Mouse (Mus musculus): ENCODE results near the gene Zfp628. TPM values are rescaled to one million over a fixed set of nuclear protein-coding genes. Genes with fewer than 3 reads are reported as not detected.
A peak's percentile ranks its signal among the peaks of the same experiment; 100 is the strongest.

The Zfp628 gene
- polyA plus RNA-seq, 1 experiment, result 9.0 TPM

DNA sequence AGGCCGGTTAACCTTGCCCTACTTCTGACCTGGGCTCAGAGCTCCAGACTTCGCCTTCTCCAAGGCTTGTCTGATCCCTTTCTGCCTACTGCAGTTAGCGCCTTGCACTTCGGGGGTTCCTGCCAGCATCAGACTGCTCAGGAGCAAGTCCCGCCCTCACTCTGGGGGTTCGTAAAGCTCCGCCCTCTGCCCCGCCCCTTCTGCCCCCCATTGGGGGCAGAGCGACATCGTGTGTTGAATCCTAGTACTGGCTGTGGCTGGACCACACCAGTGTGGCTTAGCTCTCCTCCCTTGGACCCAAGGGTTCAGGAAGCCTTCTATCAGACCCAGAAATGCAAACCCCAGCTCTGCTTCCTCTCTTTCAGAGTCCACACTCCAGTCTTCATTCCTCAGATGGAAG lies 49.3 kb downstream of the Zfp628 start, which contains the start of gene Sbk2:
Sbk2 (minus strand) TSS at position 135 of the 400 bp plus-strand sequence.
- no peaks in the 10 kb centered on the region for H3K79me3 ChIP-seq (ENCODE audit: low read depth)
- no peak within 1 kb of the TSS for H3ac ChIP-seq (ENCODE audit: control insufficient read depth, insufficient read length, low read depth)
- TF ChIP-seq CTCF (IDR thresholded peaks at IDR 0.05; ENCODE audit: control insufficient read depth, insufficient read depth, insufficient read length) (peak; percentile 48), FOSL1 (IDR thresholded peaks at IDR 0.05; ENCODE audit: insufficient read depth, low read length, poor library complexity, severe bottlenecking) (no peak)
- H3K27me3 ChIP-seq (ENCODE audit: control insufficient read depth, insufficient read depth, insufficient read length), result peaks cover 11% of the 10 kb centered on the region
- no peak within 1 kb of the TSS for H3K4me3 ChIP-seq (ENCODE audit: insufficient read depth, poor library complexity, severe bottlenecking)
- no peaks in the 10 kb centered on the region for H3K79me2 ChIP-seq (ENCODE audit: control insufficient read depth, insufficient read depth)
- H3K36me3 ChIP-seq (ENCODE audit: control insufficient read depth, insufficient read depth), result no peaks in the 10 kb centered on the region

DNA sequence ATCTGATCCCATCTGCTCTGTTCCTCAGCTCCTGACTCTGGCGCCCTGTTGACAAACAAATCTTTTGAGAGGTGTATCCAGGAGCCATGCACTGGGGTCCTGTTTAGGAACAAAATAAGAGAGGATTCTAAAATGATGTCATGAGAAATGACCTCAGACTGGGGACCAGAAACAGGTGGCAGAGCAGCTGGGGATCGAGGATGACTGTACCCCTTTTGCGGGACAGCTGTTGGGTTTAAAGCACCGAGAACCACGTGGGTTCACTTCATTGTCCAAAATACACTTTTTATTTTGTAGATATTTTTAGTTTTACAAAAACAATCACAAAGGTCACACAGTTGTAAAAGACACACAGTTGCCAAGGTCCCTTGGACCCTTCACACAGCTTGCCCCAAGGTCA lies 50.0 kb downstream of the Zfp628 start:
- peak; percentile 61 for TF ChIP-seq MYOD1 (IDR thresholded peaks at IDR 0.05; ENCODE audit: control insufficient read depth, insufficient read length, low read depth)
- TF ChIP-seq USF1 (IDR thresholded peaks at IDR 0.05; ENCODE audit: low read depth), result no peak
- H3K79me2 ChIP-seq (ENCODE audit: control insufficient read depth, insufficient read depth), result no peaks in the 10 kb centered on the region
- no peaks in the 10 kb centered on the region for H3K79me3 ChIP-seq (ENCODE audit: low read depth)
- H3K36me3 ChIP-seq (ENCODE audit: control insufficient read depth, insufficient read depth), result no peaks in the 10 kb centered on the region
- H3K27me3 ChIP-seq (ENCODE audit: control insufficient read depth, insufficient read depth, insufficient read length), result peaks cover 11% of the 10 kb centered on the region
- no peak overlapping the region for H3ac ChIP-seq (ENCODE audit: control insufficient read depth, insufficient read length, low read depth)
- H3K4me3 ChIP-seq (ENCODE audit: insufficient read depth, poor library complexity, severe bottlenecking), result no peak overlapping the region

DNA sequence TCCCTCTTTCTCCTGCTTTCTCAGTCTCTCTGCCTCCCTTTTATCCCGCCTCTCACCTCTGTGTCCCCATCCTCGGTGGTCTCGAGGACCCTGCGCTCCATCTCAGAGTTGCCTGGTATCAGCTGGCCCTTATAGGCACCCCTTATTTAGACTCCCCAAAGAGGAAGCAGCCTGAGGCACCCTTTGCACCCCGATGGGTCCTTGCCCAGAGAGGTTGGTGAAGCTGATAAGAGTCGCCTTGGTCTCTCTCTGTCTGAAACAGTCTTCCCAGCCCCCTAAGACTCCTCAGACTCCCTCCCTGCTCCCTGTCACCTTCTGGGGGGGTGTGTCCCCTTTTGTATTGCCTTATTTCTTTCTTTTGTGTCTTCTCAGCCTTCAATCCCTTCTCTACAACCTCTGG lies 56.1 kb downstream of the Zfp628 start, which contains the start of gene Sbk3:
Sbk3 (minus strand) TSS at position 101 of the 400 bp plus-strand sequence.
- no peak within 1 kb of the TSS for H3ac ChIP-seq (ENCODE audit: control insufficient read depth, insufficient read length, low read depth)
- no peak for TF ChIP-seq CTCF (IDR thresholded peaks at IDR 0.05; ENCODE audit: control insufficient read depth, insufficient read depth, insufficient read length)
- TF ChIP-seq MYOD1 (IDR thresholded peaks at IDR 0.05; ENCODE audit: control insufficient read depth, insufficient read length, low read depth), result no peak
- TF ChIP-seq CEBPB (IDR thresholded peaks at IDR 0.05; ENCODE audit: low read depth), result no peak
- TF ChIP-seq MAX (IDR thresholded peaks at IDR 0.05), result no peak
- TF ChIP-seq FOSL1 (IDR thresholded peaks at IDR 0.05; ENCODE audit: insufficient read depth, low read length, poor library complexity, severe bottlenecking), result no peak
- TF ChIP-seq MYOG (IDR thresholded peaks at IDR 0.05; ENCODE audit: control insufficient read depth, extremely low read depth, insufficient read length), result no peak
- TF ChIP-seq USF1 (IDR thresholded peaks at IDR 0.05; ENCODE audit: low read depth), result no peak
- H3K27me3 ChIP-seq (ENCODE audit: control insufficient read depth, insufficient read depth, insufficient read length), result peaks cover 7% of the 10 kb centered on the region
- no peak within 1 kb of the TSS for H3K4me3 ChIP-seq (ENCODE audit: insufficient read depth, poor library complexity, severe bottlenecking)
- H3K79me3 ChIP-seq (ENCODE audit: low read depth), result no peaks in the 10 kb centered on the region
- H3K79me2 ChIP-seq (ENCODE audit: control insufficient read depth, insufficient read depth), result no peaks in the 10 kb centered on the region
- H3K36me3 ChIP-seq (ENCODE audit: control insufficient read depth, insufficient read depth), result no peaks in the 10 kb centered on the region

Other genes with a start within 250 kb of the Zfp628 start
- 110 TPM for gene Hspbp1, start 230.1 kb upstream of the Zfp628 start, polyA plus RNA-seq (2012; fragmentation: generic; extraction: Trizol)
- gene Brsk1, start 224.6 kb upstream of the Zfp628 start, polyA plus RNA-seq (2012; fragmentation: generic; extraction: Trizol), result 15.3 TPM
- gene Tmem150b, start 190.0 kb upstream of the Zfp628 start, polyA plus RNA-seq (2012; fragmentation: generic; extraction: Trizol), result 0.07 TPM
- 12.7 TPM for gene Kmt5c, start 175.1 kb upstream of the Zfp628 start, polyA plus RNA-seq (2012; fragmentation: generic; extraction: Trizol)
- 0.26 TPM for gene Cox6b2, start 162.1 kb upstream of the Zfp628 start, polyA plus RNA-seq (2012; fragmentation: generic; extraction: Trizol)
- not detected for gene Fam71e2, start 143.9 kb upstream of the Zfp628 start, polyA plus RNA-seq (2012; fragmentation: generic; extraction: Trizol)
- gene Il11, start 132.4 kb upstream of the Zfp628 start, polyA plus RNA-seq (2012; fragmentation: generic; extraction: Trizol), result 1.3 TPM
- 0.84 TPM for gene Tmem190, start 132.3 kb upstream of the Zfp628 start, polyA plus RNA-seq (2012; fragmentation: generic; extraction: Trizol)
- 22.9 TPM for gene Tmem238, start 125.6 kb upstream of the Zfp628 start, polyA plus RNA-seq (2012; fragmentation: generic; extraction: Trizol)
- gene Rpl28, start 122.3 kb upstream of the Zfp628 start, polyA plus RNA-seq (2012; fragmentation: generic; extraction: Trizol), result 3,556 TPM
- gene Ube2s, start 102.6 kb upstream of the Zfp628 start, polyA plus RNA-seq (2012; fragmentation: generic; extraction: Trizol), result 599 TPM
- gene Shisa7, start 70.5 kb upstream of the Zfp628 start, polyA plus RNA-seq (2012; fragmentation: generic; extraction: Trizol), result not detected
- gene Isoc2b, start 45.0 kb upstream of the Zfp628 start, polyA plus RNA-seq (2012; fragmentation: generic; extraction: Trizol), result 0.32 TPM
- 3.7 TPM for gene Isoc2a, start 38.1 kb upstream of the Zfp628 start, polyA plus RNA-seq (2012; fragmentation: generic; extraction: Trizol)
- not detected for gene Gm36210, start 8.7 kb upstream of the Zfp628 start, polyA plus RNA-seq (2012; fragmentation: generic; extraction: Trizol)
- 2.7 TPM for gene Nat14, start 6.8 kb downstream of the Zfp628 start, polyA plus RNA-seq (2012; fragmentation: generic; extraction: Trizol)
- 3.7 TPM for gene Ssc5d, start 10.6 kb downstream of the Zfp628 start, polyA plus RNA-seq (2012; fragmentation: generic; extraction: Trizol)
- 0.06 TPM for gene Sbk2, start 49.2 kb downstream of the Zfp628 start, polyA plus RNA-seq (2012; fragmentation: generic; extraction: Trizol)
- gene Sbk3, start 56.0 kb downstream of the Zfp628 start, polyA plus RNA-seq (2012; fragmentation: generic; extraction: Trizol), result 0.02 TPM
- gene Zfp579, start 80.9 kb downstream of the Zfp628 start, polyA plus RNA-seq (2012; fragmentation: generic; extraction: Trizol), result 10.1 TPM
- 12.9 TPM for gene Zfp524, start 99.2 kb downstream of the Zfp628 start, polyA plus RNA-seq (2012; fragmentation: generic; extraction: Trizol)
- 30.6 TPM for gene Fiz1, start 99.5 kb downstream of the Zfp628 start, polyA plus RNA-seq (2012; fragmentation: generic; extraction: Trizol)
- gene Gm44973, start 100.3 kb downstream of the Zfp628 start, polyA plus RNA-seq (2012; fragmentation: generic; extraction: Trizol), result not detected
- gene Zfp865, start 105.2 kb downstream of the Zfp628 start, polyA plus RNA-seq (2012; fragmentation: generic; extraction: Trizol), result 16.5 TPM
- 0.34 TPM for gene Ccdc106, start 105.3 kb downstream of the Zfp628 start, polyA plus RNA-seq (2012; fragmentation: generic; extraction: Trizol)
- not detected for gene 4632433K11Rik, start 118.9 kb downstream of the Zfp628 start, polyA plus RNA-seq (2012; fragmentation: generic; extraction: Trizol)
- 1.5 TPM for gene Zfp784, start 123.2 kb downstream of the Zfp628 start, polyA plus RNA-seq (2012; fragmentation: generic; extraction: Trizol)
- gene Zfp580, start 136.3 kb downstream of the Zfp628 start, polyA plus RNA-seq (2012; fragmentation: generic; extraction: Trizol), result 13.7 TPM
- gene U2af2, start 146.9 kb downstream of the Zfp628 start, polyA plus RNA-seq (2012; fragmentation: generic; extraction: Trizol), result 333 TPM
- 102 TPM for gene Epn1, start 165.0 kb downstream of the Zfp628 start, polyA plus RNA-seq (2012; fragmentation: generic; extraction: Trizol)
- gene Rfpl4, start 201.7 kb downstream of the Zfp628 start, polyA plus RNA-seq (2012; fragmentation: generic; extraction: Trizol), result not detected
- gene Rasl2-9, start 210.7 kb downstream of the Zfp628 start, polyA plus RNA-seq (2012; fragmentation: generic; extraction: Trizol), result 0.05 TPM
- gene Vmn1r55, start 234.5 kb downstream of the Zfp628 start, polyA plus RNA-seq (2012; fragmentation: generic; extraction: Trizol), result not detected

Measured in C2C12 (cell line).